Comparison of ENCODE assay signal across 13 mouse cellular contexts in the genomic region with DNA sequence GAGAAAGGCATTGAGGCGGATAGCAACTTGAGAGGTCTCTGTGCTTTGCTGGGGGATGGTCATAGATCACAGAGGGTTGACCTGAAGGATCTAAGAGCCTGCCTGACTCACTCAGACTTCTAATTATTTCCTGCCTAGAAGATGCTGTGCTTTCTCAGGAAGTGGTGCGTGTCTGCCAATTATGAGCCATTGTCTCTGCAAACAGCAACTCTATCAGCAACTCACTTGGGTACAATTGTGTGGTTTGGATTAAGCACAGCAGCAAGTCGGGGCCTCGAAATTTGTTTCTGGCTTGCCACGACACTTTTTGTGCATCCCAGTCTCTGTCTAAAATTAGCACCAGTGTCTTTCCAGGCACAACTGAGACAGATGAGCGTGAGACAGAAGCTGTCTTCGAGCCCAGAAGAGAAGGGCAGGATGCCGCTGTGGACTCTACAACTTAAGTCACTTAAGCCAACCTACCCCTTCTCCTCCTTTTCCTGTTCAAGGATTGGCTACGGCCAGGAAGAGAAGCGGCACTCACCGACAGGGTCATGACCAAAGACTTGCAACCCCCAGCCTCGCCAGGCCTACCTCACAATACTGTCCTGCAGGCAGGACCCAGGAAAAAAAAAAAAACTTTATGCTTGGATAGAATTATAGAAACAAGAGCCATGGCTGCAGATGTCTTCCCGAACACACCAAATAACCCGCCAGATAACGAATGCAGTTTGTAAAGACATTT. TPM values are rescaled to one million over a fixed set of nuclear protein-coding genes. Genes with fewer than 3 reads are reported as not detected.
DNase-seq lines count a peak whose midpoint lies in the region; ATAC-seq lines count a peak whose summit lies in the region.
"Had no signal": no experiment of that assay in that cellular context is flagged by ENCODE, and none has a peak within 500 bp of the region (broad histone marks: within the 10 kb centered on the region; RNA-seq: fewer than 3 reads in every experiment).

No protein-coding gene starts in this region.

- 0 out of 2 replicates have a peak overlapping the region, but pooled peaks have one; percentile 7 for H3K4me2 ChIP-seq in kidney, embryonic 16.5 days (replicated peaks; ENCODE audit: low read depth, low read length)
- H3K4me2 ChIP-seq in midbrain, embryonic 15.5 days = no peak overlapping the region
- H3K4me2 ChIP-seq: hindbrain, embryonic 14.5 days; stomach, embryonic 15.5 days had no signal

- H3K9ac ChIP-seq in kidney, embryonic 16.5 days (replicated peaks; ENCODE audit: low read length) = 0 out of 2 replicates have a peak overlapping the region, but pooled peaks have one; percentile 28
- H3K9ac ChIP-seq in midbrain, embryonic 15.5 days = no peak overlapping the region
- H3K9ac ChIP-seq: hindbrain, embryonic 14.5 days; stomach, embryonic 15.5 days had no signal

- H3K4me1 ChIP-seq in heart, embryonic 10.5 days = peaks cover 20% of the 10 kb centered on the region
- H3K4me1 ChIP-seq in brown adipose tissue, adult 24 weeks (ENCODE audit: control insufficient read depth, insufficient read depth, insufficient read length, low read length) = peaks cover 7% of the 10 kb centered on the region; the same call in 1 of the 2 replicates
- H3K4me1 ChIP-seq in kidney, embryonic 16.5 days (ENCODE audit: insufficient read depth, low read length) = peaks cover 29% of the 10 kb centered on the region
- no peaks in the 10 kb centered on the region for H3K4me1 ChIP-seq in midbrain, embryonic 15.5 days

- peaks cover 42% of the 10 kb centered on the region for H3K36me3 ChIP-seq in heart, embryonic 10.5 days
- H3K36me3 ChIP-seq in kidney, embryonic 16.5 days (ENCODE audit: insufficient read depth, low read length) = peaks cover 35% of the 10 kb centered on the region
- peaks cover 30% of the 10 kb centered on the region for H3K36me3 ChIP-seq in midbrain, embryonic 15.5 days (replicated peaks)

- no peak overlapping the region for H3K4me3 ChIP-seq in heart, embryonic 10.5 days
- no peak overlapping the region for H3K4me3 ChIP-seq in brown adipose tissue, adult 24 weeks (ENCODE audit: insufficient read depth, low read depth, low read length)
- H3K4me3 ChIP-seq in kidney, embryonic 16.5 days (ENCODE audit: low read length) = no peak overlapping the region
- H3K4me3 ChIP-seq in midbrain, embryonic 15.5 days = no peak overlapping the region
- H3K4me3 ChIP-seq: stomach, embryonic 15.5 days had no signal

- no peak for DNase-seq in heart, embryonic 10.5 days (ENCODE audit: low spot score)
- DNase-seq in heart, postnatal 4 days = no peak
- peak; percentile 50 for DNase-seq in 3T3-L1 (ENCODE audit: low read depth, low spot score)
- DNase-seq in cerebellum, postnatal 25 days = no peak
- no peak for DNase-seq in thymus, postnatal 0 days (ENCODE audit: low spot score)
- DNase-seq: right cerebral cortex, adult 18-20 months had no signal

- no peaks in the 10 kb centered on the region for H3K27me3 ChIP-seq in heart, embryonic 10.5 days (ENCODE audit: insufficient read depth, poor library complexity, severe bottlenecking)
- H3K27me3 ChIP-seq in kidney, embryonic 16.5 days (ENCODE audit: insufficient read depth, low read length) = no peaks in the 10 kb centered on the region
- H3K27me3 ChIP-seq in midbrain, embryonic 15.5 days (replicated peaks) = no peaks in the 10 kb centered on the region
- H3K27me3 ChIP-seq: CH12.LX; stomach, embryonic 15.5 days had no signal

- peak overlapping the region; percentile 39 for H3K27ac ChIP-seq in heart, embryonic 10.5 days
- peak overlapping the region; percentile 27 for H3K27ac ChIP-seq in brown adipose tissue, adult 24 weeks (replicated peaks; ENCODE audit: low read depth, low read length)
- peak overlapping the region; percentile 93 for H3K27ac ChIP-seq in kidney, embryonic 16.5 days (ENCODE audit: low read length)
- no peak overlapping the region for H3K27ac ChIP-seq in midbrain, embryonic 15.5 days
- H3K27ac ChIP-seq: hindbrain, embryonic 14.5 days; macrophage; stomach, embryonic 15.5 days had no signal

- 48% methylated on average over 15 of the region's 15 CpGs for WGBS in heart, embryonic 10.5 days
- 29% methylated on average over 15 of the region's 15 CpGs for WGBS in kidney, embryonic 16.5 days
- 74% methylated on average over 15 of the region's 15 CpGs for WGBS in midbrain, embryonic 15.5 days

- ATAC-seq in kidney, embryonic 16.5 days (ENCODE audit: low FRiP score, low TSS enrichment) = peak; percentile 83
- no peak for ATAC-seq in midbrain, embryonic 15.5 days (replicated peaks)

- H3K9me3 ChIP-seq in heart, embryonic 10.5 days = no peaks in the 10 kb centered on the region
- no peaks in the 10 kb centered on the region for H3K9me3 ChIP-seq in kidney, embryonic 16.5 days (ENCODE audit: low read length)
- no peaks in the 10 kb centered on the region for H3K9me3 ChIP-seq in midbrain, embryonic 15.5 days
- H3K9me3 ChIP-seq: stomach, embryonic 15.5 days had no signal

RNA-seq across cellular contexts. Expression of a gene that starts 8.8 kb away (rescaled TPM):
- polyA plus RNA-seq in heart, embryonic 10.5 days (2016; fragmentation: Nextera tagmentation; extraction: Ambion mirVana) = 71.5 and 91.3 TPM in 2 replicates
- 10 to 100 TPM; 55.0 to 55.9 TPM for total RNA-seq in heart, postnatal 4 days (2021)
- polyA plus RNA-seq in brown adipose tissue, adult 24 weeks (2012; ENCODE audit: insufficient read depth, insufficient read length, missing spikeins) = 14.8 and 25.4 TPM in 2 replicates
- polyA plus RNA-seq in kidney, embryonic 16.5 days (2015; fragmentation: Nextera tagmentation; extraction: Ambion mirVana) = 108 and 110 TPM in 2 replicates
- 106 and 110 TPM in 2 replicates for polyA plus RNA-seq in thymus, postnatal 0 days (2015; fragmentation: Nextera tagmentation; extraction: Ambion mirVana)
- polyA plus RNA-seq in midbrain, embryonic 15.5 days (2015; fragmentation: Nextera tagmentation; extraction: Ambion mirVana) = 78.2 and 88.8 TPM in 2 replicates

RNA-seq across cellular contexts. Expression of a gene that starts 42.4 kb away (rescaled TPM):
- polyA plus RNA-seq in heart, embryonic 10.5 days (2016; fragmentation: Nextera tagmentation; extraction: Ambion mirVana) = 6.8 and 7.0 TPM in 2 replicates
- total RNA-seq in heart, postnatal 4 days (2021) = 1 to 10 TPM; 6.9 to 8.7 TPM
- polyA plus RNA-seq in brown adipose tissue, adult 24 weeks (2012; ENCODE audit: insufficient read depth, insufficient read length, missing spikeins) = 6.5 and 8.5 TPM in 2 replicates
- 9.7 and 10.9 TPM in 2 replicates for polyA plus RNA-seq in kidney, embryonic 16.5 days (2015; fragmentation: Nextera tagmentation; extraction: Ambion mirVana)
- polyA plus RNA-seq in thymus, postnatal 0 days (2015; fragmentation: Nextera tagmentation; extraction: Ambion mirVana) = 6.8 and 7.1 TPM in 2 replicates
- 8.1 and 9.5 TPM in 2 replicates for polyA plus RNA-seq in midbrain, embryonic 15.5 days (2015; fragmentation: Nextera tagmentation; extraction: Ambion mirVana)

RNA-seq across cellular contexts. Expression of a gene that starts 50.4 kb away (rescaled TPM):
- polyA plus RNA-seq in heart, embryonic 10.5 days (2016; fragmentation: Nextera tagmentation; extraction: Ambion mirVana) = 9.3 and 13.6 TPM in 2 replicates
- 1 to 10 TPM; 3.7 to 4.9 TPM for total RNA-seq in heart, postnatal 4 days (2021)
- polyA plus RNA-seq in brown adipose tissue, adult 24 weeks (2012; ENCODE audit: insufficient read depth, insufficient read length, missing spikeins) = not detected in 2 replicates
- 16.9 and 18.4 TPM in 2 replicates for polyA plus RNA-seq in kidney, embryonic 16.5 days (2015; fragmentation: Nextera tagmentation; extraction: Ambion mirVana)
- 2.0 and 2.7 TPM in 2 replicates for polyA plus RNA-seq in thymus, postnatal 0 days (2015; fragmentation: Nextera tagmentation; extraction: Ambion mirVana)
- polyA plus RNA-seq in midbrain, embryonic 15.5 days (2015; fragmentation: Nextera tagmentation; extraction: Ambion mirVana) = 7.2 and 8.7 TPM in 2 replicates
